Mouse (Mus musculus) CD4-positive helper T cell, adult 2 months (primary cell): ENCODE measurements at regions not wholly inside any gene's neighbourhood (a gene's known extent, or its start where the extent isn't known, plus 50 kb on each side); places are given as distances from the start of the nearest gene placed in this dataset.

ENCODE experiments used
- DNase-seq: peaks from one replicate; pipeline ENCODE4 v3.0.0-alpha.2; 2012; ENCODE audit warnings: low read depth, missing footprints, low spot score

- peak; percentile 1 for DNase-seq
Measured at GRCm38 (mm10) chrX:21293666-21294065, 118.2 kb upstream of the Gm21876 start.

DNA sequence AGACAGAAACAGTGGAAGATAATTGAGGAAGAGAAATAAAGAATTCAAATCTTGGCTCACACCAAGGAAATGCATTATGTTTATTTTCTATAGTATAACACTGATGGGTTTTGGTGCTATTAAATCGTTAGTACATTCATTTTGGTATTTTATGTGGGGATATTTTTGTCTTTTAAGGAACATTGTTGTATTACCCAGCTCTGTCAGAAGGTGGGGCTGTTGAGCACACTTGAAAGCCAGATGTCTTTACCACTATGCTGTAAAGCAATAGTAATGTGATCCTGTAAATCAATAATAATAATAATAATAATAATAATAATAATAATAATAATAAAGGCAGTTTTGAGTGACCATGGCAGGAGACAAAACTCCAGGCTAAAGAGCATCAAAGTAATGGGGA is 120.0 kb upstream of the Gm21876 start:
- DNase-seq = no peak

- DNase-seq = no peak
Measured at GRCm38 (mm10) chrX:21297349-21297748, 121.9 kb upstream of the Gm21876 start.

DNA sequence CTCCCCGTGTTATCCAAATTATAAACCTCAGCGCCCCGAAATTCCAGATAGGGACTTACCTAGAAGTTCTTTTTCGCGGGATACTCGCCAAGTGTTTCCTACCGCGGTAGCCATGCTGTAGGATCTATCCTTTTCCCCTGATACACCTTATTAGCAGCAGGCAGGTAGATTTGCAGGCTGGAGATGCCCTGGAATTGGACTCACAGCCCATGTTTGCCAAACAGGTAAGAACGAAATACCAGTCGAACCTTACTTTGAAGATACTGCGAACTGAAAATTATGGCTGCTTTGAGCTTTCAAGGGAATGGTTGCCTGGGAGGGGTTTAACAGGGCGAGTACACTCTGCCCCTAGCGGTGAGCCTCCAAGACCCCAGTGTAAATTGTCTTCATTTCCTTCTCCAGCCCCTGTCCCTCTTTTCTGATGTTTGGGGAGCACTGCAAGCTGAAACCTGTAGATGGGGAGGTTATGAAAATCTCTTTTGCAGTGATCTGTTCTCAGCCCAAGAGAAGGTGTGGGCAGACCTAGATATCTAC is 149.8 kb upstream of the Agtr2 start:
- DNase-seq = no peak

DNA sequence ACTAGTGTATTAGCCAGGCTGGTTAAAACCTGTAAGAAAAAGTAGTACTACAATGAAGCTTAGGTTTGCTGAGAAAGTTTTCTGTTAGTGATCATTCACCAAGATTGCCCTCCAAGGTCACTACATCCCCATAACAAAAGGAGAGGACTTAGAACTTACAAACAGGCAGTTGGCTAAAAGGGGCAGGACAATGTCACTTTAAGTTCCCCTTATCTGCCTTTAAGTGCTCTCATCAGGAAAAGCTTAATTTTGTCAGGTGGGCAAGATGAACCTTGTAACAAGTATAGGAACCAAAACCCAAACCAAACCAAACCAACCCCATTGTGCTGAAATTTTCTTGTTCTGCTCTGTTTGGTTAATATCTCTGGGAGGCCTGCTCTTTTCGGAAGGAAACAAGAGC is 139.9 kb upstream of the Agtr2 start:
- DNase-seq = no peak

- DNase-seq = no peak
Measured at GRCm38 (mm10) chrX:21350503-21350902, 133.8 kb upstream of the Agtr2 start.

DNA sequence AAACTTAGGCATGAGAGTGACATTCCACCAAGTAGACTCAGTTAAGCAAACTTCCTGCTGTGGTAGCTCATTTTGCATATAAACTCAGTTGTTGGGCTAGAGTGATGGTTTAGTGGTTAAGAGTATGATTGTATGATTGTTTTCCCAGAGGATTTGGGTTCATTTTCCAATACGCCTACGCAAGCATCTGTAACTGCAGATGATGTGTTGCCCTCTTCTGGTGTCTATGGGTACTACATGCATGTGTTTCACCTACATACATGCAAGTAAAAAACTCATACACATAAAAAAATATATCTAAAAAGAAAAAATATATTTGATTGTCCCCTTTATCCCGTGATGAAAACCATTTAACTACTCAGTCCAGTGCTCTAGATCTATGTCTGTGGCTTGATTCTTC is 132.0 kb upstream of the Agtr2 start:
- DNase-seq = peak; percentile 13

- DNase-seq = peak; percentile 42
Measured at GRCm38 (mm10) chrX:21360771-21361667, 123.3 kb upstream of the Agtr2 start.

- no peak for DNase-seq
Measured at GRCm38 (mm10) chrX:21385221-21385620, 99.1 kb upstream of the Agtr2 start.

DNA sequence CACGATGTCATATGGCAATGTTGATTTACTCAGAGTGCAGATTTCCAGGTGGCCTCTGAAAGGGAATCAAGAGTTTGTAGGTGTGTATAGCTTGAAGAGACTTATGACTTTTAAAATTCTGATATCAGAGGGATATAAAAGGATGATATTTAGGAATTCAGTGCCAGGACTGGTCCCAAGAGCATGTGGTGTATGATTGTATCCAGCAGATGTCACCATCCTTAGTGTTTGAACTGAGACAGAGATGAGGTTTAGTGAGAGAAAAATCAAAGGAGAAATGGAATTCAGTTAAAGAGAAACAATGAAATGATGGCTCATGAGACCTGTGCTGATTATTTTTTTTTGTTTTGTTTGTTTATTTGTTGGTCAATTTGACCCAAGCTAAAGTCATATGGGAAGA is 94.4 kb upstream of the Agtr2 start:
- no peak for DNase-seq

DNA sequence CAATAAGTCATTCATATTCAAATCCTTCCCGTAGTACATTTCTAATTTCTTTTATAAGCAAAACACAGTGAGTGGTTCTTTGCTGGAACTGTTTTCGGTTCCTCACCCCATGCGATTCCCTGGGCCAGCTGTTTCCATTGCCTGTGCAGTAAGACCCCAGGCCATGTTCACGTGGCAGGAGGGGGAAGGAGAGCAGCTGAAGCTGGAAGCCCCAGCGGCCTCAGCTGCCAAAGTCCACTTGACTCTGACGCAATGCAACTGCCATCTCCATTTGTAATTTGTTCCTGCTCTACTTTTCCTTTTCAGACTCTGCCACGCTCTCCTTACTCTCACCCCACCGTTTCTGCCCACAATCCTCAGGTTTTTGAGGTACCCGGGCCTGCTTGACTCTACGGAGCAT is 91.1 kb upstream of the Agtr2 start:
- no peak for DNase-seq

GRCm38 (mm10) chrX:21424797-21425196 is 59.5 kb upstream of the Agtr2 start:
- DNase-seq = no peak

DNA sequence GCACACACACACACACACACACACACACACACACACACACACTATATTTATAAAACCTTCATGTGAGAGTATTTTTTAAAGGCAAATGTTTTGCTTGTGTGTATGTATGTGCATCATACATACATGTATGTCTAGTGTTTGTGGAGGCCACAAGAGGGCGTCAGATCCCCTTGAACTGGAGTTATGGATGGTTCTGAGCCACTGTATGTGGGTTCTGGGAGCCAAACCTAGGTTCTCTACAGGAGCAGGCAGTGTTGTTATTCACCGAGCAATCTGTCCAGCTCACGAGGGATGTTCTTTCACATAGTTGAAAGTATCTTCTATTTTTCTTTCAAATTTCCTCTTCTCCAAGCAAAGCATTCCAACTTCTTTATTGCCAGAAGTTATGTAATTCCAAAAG is 56.3 kb upstream of the Agtr2 start:
- DNase-seq = no peak

DNA sequence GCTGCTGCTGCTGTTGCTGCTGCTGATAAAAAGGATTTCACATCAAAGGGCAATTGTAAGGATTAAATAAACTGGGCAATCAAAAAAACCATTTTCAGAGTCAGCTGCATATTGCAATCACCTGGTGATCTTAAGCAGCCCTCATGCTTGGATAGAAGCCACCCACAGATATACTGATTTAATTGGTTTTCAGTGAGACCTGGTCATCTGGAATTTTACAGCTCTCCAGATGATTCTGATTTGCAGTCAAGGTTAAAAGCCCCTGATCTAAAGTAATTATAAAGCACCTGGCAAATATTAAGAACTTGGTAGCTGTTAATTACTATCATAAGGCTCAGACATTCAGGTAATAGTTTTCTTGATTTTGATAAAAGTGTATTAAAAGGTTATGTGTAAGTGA is 50.8 kb upstream of the Agtr2 start:
- no peak for DNase-seq
